Mouse (Mus musculus): Measurements from ENCODE around the gene Sf1.

Sf1 gene

GRCm38 (mm10) chr19:6399285-6400095 is 36.0 kb downstream of the Sf1 start, which contains the start of gene Rasgrp2:
Gene Rasgrp2 (plus strand): TSS chr19:6399340.
- DNase-seq, result peak; percentile 96 to 97

GRCm38 (mm10) chr19:6400096-6401086 is 36.9 kb downstream of the Sf1 start:
- DNase-seq, result peak in 1 of 2 experiments; percentile 72

GRCm38 (mm10) chr19:6401131-6401815 is 37.8 kb downstream of the Sf1 start:
- peak; percentile 77 to 82 for DNase-seq

- DNase-seq, result peak in 1 of 2 experiments; percentile 39
Measured at GRCm38 (mm10) chr19:6401951-6402350, 38.5 kb downstream of the Sf1 start.

- no peak for DNase-seq
Measured at GRCm38 (mm10) chr19:6403869-6404268, 40.4 kb downstream of the Sf1 start.

GRCm38 (mm10) chr19:6405433-6405832 is 41.9 kb downstream of the Sf1 start:
- no peak for DNase-seq

- no peak for DNase-seq
Measured at GRCm38 (mm10) chr19:6407109-6407508, 43.6 kb downstream of the Sf1 start.

GRCm38 (mm10) chr19:6407816-6408510 is 44.5 kb downstream of the Sf1 start:
- DNase-seq, result no peak

GRCm38 (mm10) chr19:6408749-6409148 is 45.3 kb downstream of the Sf1 start:
- no peak for DNase-seq

GRCm38 (mm10) chr19:6409176-6409575 is 45.7 kb downstream of the Sf1 start:
- DNase-seq, result no peak

GRCm38 (mm10) chr19:6409936-6410335 is 46.4 kb downstream of the Sf1 start:
- no peak for DNase-seq

- no peak for DNase-seq
Measured at GRCm38 (mm10) chr19:6412798-6413197, 49.3 kb downstream of the Sf1 start.

GRCm38 (mm10) chr19:6415454-6415853 is 52.0 kb downstream of the Sf1 start:
- DNase-seq, result no peak

- DNase-seq, result no peak
Measured at GRCm38 (mm10) chr19:6416124-6416770, 52.8 kb downstream of the Sf1 start.

GRCm38 (mm10) chr19:6416894-6417761 is 53.6 kb downstream of the Sf1 start:
- DNase-seq, result no peak

- DNase-seq, result peak; percentile 58 to 68
Measured at GRCm38 (mm10) chr19:6418233-6418879, 54.9 kb downstream of the Sf1 start, which contains the start of gene Nrxn2. Gene Nrxn2 (plus strand): TSS chr19:6418731.

- no peak for DNase-seq
Measured at GRCm38 (mm10) chr19:6418984-6419692, 55.6 kb downstream of the Sf1 start.

GRCm38 (mm10) chr19:6419805-6420310 is 56.4 kb downstream of the Sf1 start:
- no peak for DNase-seq

Measured in thymus, adult 18-20 months (tissue).